Mouse (Mus musculus) megakaryocyte, embryonic 14.5 days (primary cell): ENCODE results near the gene Tpk1.

Experiments
- FLI1 ChIP-seq: IDR thresholded peaks from 2 replicates; pipeline ENCODE4 v1.6.1; 2012; ENCODE audit warnings: low read length, inconsistent platforms, mixed read lengths
- GATA1 ChIP-seq: IDR thresholded peaks from 3 replicates; pipeline ENCODE4 v1.6.1; 2012; ENCODE audit warnings: mixed read lengths, low read length, inconsistent platforms, borderline replicate concordance

DNA sequence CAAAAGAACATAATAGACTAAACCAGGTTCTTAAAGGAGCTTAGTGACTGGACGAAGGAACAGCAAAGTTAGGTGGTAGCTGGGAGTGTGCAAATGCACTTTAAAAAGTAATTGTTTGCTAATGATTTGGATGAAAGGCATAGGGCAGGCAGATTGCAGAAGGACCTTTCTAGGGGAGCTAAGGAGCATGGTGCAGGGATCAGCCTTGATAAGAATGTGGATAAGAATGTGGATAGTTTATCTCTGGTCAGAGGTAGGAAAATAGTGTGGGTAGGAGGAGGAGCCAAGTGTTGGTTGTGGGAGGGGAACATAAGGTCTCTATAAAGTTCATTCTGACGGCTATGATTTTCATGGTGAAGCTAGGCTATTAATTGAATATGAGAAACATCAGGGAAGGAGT lies 327.3 kb downstream of the Tpk1 start:
- TF ChIP-seq GATA1 (no peak), FLI1 (no peak)
